Mouse (Mus musculus) stomach, embryonic 16.5 days (tissue): ENCODE measurements around the gene Zfp648. TPM values are rescaled to one million over a fixed set of nuclear protein-coding genes. Genes with fewer than 3 reads are reported as not detected.

ENCODE experiments used
- ATAC-seq: fragments of 200-750 bp; cut with Nextera tagmentation; 2 replicates; pipeline ENCODE4 v1.8.0; 2017; ENCODE audit warnings: moderate number of reproducible peaks, moderate TSS enrichment; ENCODE audit not compliant: insufficient read depth, low FRiP score
- H3K27ac ChIP-seq: fragments of 300-500 bp; sonication (generic); 2 replicates; pipeline ENCODE4 v1.5.1; 2014; ENCODE audit warnings: low read length
- H3K27me3 ChIP-seq: fragments of 300-500 bp; sonication (generic); 2 replicates; pipeline ENCODE4 v1.6.1; 2014; ENCODE audit warnings: low read length, control low read depth, mixed read lengths; ENCODE audit not compliant: control insufficient read depth, insufficient read depth
- H3K36me3 ChIP-seq: fragments of 300-500 bp; sonication (generic); 2 replicates; pipeline ENCODE4 v1.6.1; 2014; ENCODE audit warnings: low read length; ENCODE audit not compliant: control insufficient read depth, insufficient read depth
- H3K4me1 ChIP-seq: fragments of 300-500 bp; sonication (generic); 2 replicates; pipeline ENCODE4 v1.6.1; 2014; ENCODE audit warnings: low read length, control low read depth, mixed read lengths; ENCODE audit not compliant: control insufficient read depth, insufficient read depth
- H3K4me2 ChIP-seq: fragments of 300-500 bp; sonication (generic); 2 replicates; pipeline ENCODE4 v1.6.1; 2014; ENCODE audit warnings: low read depth, low read length, mixed read lengths
- H3K4me3 ChIP-seq: fragments of 300-500 bp; sonication (generic); replicated peaks from 2 replicates; pipeline ENCODE4 v1.5.1; 2014; ENCODE audit warnings: mild to moderate bottlenecking, low read length
- H3K9ac ChIP-seq: fragments of 300-500 bp; sonication (generic); 2 replicates; pipeline ENCODE4 v1.6.1; 2014; ENCODE audit warnings: low read length
- H3K9me3 ChIP-seq: fragments of 300-500 bp; sonication (generic); replicated peaks from 2 replicates; pipeline ENCODE4 v1.6.1; 2016; ENCODE audit warnings: low read length, control low read depth; ENCODE audit not compliant: control insufficient read depth
- WGBS: fragments of 180-500 bp; shearing (Covaris S2); extraction: QIAGEN DNeasy Blood & Tissue Kit; methylation state at CpG from one replicate; pipeline ENCODE4 v1.1.7; 2014; 5-methylcytosine and 5-hydroxymethylcytosine counted together
- polyA plus RNA-seq: library from polyadenylated mRNA; unstranded; fragments of >200 nt; fragmentation: Nextera tagmentation; extraction: Ambion mirVana; gene quantifications from 2 replicates; pipeline ENCODE4 v1.2.1, GENCODE M21; 2015

The Zfp648 gene
- polyA plus RNA-seq, 1 experiment from 2014 or later: 0.13 TPM

DNA sequence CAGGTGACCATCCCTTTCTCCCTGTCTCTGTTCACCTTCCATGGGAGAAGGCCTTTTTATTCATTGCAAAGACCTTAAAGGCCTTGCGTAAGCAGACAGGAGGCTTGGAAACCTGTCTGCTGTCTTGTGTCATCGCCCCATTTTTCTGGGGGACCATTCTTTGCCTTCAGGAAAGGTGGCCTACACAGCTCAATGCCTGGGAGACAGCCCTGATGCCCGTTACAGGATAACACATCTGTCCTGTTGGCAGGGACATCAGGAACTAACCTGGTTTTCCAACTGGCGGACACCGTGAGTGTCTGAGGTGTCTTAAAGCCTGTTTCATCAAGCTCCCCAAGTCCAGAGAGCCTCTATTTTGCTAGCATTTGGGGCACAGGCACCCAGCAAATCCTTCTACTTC, 2.4 kb downstream of the Zfp648 start:
- H3K4me1 ChIP-seq: peaks cover 9% of the 10 kb centered on the region
- no peaks in the 10 kb centered on the region for H3K9me3 ChIP-seq
- H3K4me2 ChIP-seq: no peak overlapping the region
- H3K27me3 ChIP-seq: peaks cover 35% of the 10 kb centered on the region
- ATAC-seq: no peak
- H3K36me3 ChIP-seq: no peaks in the 10 kb centered on the region
- no peak overlapping the region for H3K4me3 ChIP-seq
- 90% methylated on average over 5 of the region's 5 CpGs for WGBS
- H3K9ac ChIP-seq: no peak overlapping the region
- no peak overlapping the region for H3K27ac ChIP-seq

DNA sequence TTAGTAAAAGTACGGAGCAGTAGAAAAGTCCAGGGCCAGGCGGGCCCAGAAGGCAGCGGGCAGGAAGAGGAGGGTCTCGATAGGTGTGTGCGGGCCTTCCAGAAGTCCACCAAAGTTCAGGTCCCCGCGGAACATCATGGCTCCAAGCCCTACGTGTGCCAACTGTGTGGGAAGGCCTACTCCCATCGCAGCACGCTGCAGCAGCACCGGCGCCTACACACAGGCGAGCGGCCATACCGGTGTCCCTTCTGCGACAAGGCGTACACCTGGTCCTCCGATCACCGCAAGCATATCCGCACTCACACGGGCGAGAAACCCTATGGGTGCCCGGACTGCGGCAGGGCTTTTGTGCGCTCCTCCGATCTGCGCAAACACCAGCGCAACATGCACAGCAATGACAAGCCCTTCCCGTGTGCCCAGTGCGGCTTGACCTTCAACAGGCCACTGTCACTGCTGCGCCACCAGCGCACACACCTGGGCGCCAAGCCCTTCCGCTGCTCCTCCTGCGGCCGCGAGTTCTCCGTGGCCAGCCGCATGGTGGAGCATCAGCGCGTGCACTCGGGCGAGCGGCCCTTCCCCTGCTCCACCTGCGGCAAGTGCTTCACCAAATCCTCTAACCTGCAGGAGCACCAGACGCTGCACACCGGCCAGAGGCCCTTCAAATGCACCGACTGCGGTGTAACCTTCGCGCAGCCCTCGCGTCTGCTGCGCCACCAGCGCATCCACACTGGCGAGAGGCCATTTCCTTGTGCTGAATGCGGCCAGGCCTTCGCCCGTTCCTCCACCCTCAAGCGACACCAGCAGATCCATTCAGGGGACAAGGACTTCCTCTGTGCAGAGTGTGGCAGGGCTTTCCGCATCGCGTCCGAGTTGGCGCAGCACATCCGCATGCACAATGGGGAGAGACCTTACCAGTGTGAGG, 3.9 kb downstream of the Zfp648 start:
- Histone ChIP-seq H3K27me3 (peaks cover 35% of the 10 kb centered on the region), H3K9ac (peak overlapping the region; percentile 16; the same call in 1 of the 2 replicates), H3K4me3 (peak overlapping the region; percentile 31), H3K27ac (no peak overlapping the region), H3K4me2 (peak overlapping the region; percentile 52), H3K36me3 (no peaks in the 10 kb centered on the region), H3K9me3 (no peaks in the 10 kb centered on the region), H3K4me1 (peaks cover 9% of the 10 kb centered on the region)
- ATAC-seq: peak; percentile 44
- WGBS: 9% methylated on average over 66 of the region's 66 CpGs

DNA sequence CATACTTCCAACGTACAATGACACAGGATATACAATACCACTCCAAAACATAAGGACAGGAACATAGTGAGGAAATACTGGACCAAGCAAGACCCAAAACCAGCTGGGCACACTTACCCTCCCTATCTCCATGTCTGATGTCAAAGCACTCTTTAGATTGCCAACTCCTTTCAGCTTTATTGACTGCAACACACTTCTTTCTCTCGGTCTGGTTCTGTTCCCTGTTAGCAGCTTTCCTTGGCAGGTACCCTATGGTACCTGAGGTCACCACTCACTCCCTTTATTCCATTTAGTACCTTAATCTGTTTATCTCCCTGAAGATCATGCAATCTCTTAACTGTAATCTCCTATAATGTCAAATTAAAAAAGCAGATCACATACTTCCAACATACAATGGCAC, 19.0 kb downstream of the Zfp648 start:
- WGBS: 81% methylated on average over 2 of the region's 2 CpGs

GRCm38 (mm10) chr1:154220566-154220965, 19.6 kb downstream of the Zfp648 start:
- Histone ChIP-seq H3K27ac (no peak overlapping the region), H3K9me3 (no peaks in the 10 kb centered on the region), H3K4me1 (no peaks in the 10 kb centered on the region), H3K4me3 (no peak overlapping the region), H3K4me2 (no peak overlapping the region), H3K9ac (no peak overlapping the region), H3K27me3 (no peaks in the 10 kb centered on the region), H3K36me3 (no peaks in the 10 kb centered on the region)
- whole genome bisulfite sequencing: 90% methylated on average over 3 of the region's 3 CpGs
- ATAC-seq: no peak

More for the DNA sequence above, 19.0 kb downstream of the Zfp648 start:
- H3K9me3 ChIP-seq: no peaks in the 10 kb centered on the region
- no peaks in the 10 kb centered on the region for H3K27me3 ChIP-seq
- ATAC-seq: no peak
- no peak overlapping the region for H3K9ac ChIP-seq
- no peak overlapping the region for H3K4me3 ChIP-seq
- no peak overlapping the region for H3K4me2 ChIP-seq
- H3K27ac ChIP-seq: no peak overlapping the region
- no peaks in the 10 kb centered on the region for H3K4me1 ChIP-seq
- H3K36me3 ChIP-seq: no peaks in the 10 kb centered on the region

- Histone ChIP-seq H3K9ac (no peak overlapping the region), H3K9me3 (no peaks in the 10 kb centered on the region), H3K27ac (no peak overlapping the region), H3K4me1 (no peaks in the 10 kb centered on the region), H3K27me3 (no peaks in the 10 kb centered on the region), H3K4me3 (no peak overlapping the region), H3K4me2 (no peak overlapping the region), H3K36me3 (no peaks in the 10 kb centered on the region)
- no peak; the same call in 1 of the 2 replicates for ATAC-seq
- WGBS: 44% methylated on average over 1 of the region's 1 CpGs
Measured at GRCm38 (mm10) chr1:154223807-154224207, 22.8 kb downstream of the Zfp648 start.

DNA sequence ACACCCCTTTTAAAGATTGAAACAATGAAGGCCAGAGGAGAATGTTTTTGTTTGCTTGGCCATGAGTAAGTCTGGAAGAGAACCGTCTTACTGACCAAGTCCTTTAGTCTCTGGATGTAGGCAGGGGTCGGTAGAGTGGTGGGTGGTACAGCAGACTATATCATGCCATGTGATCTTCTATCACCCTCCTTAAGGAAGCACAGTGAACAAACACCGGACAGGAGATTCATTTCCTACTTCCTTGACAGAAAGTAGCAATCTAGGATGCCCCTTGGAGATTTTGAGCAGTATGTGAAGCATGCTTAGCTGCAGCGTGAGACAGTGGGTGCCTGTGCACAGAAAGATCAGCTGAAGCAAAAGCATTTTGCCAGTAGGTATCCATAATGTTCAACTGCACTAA, 31.6 kb downstream of the Zfp648 start:
- H3K36me3 ChIP-seq: no peaks in the 10 kb centered on the region
- no peak overlapping the region for H3K27ac ChIP-seq
- no peak overlapping the region for H3K4me2 ChIP-seq
- H3K4me1 ChIP-seq: no peaks in the 10 kb centered on the region
- H3K27me3 ChIP-seq: no peaks in the 10 kb centered on the region
- WGBS: 72% methylated on average over 4 of the region's 4 CpGs
- H3K9ac ChIP-seq: no peak overlapping the region
- H3K4me3 ChIP-seq: no peak overlapping the region
- H3K9me3 ChIP-seq: no peaks in the 10 kb centered on the region
- no peak for ATAC-seq

DNA sequence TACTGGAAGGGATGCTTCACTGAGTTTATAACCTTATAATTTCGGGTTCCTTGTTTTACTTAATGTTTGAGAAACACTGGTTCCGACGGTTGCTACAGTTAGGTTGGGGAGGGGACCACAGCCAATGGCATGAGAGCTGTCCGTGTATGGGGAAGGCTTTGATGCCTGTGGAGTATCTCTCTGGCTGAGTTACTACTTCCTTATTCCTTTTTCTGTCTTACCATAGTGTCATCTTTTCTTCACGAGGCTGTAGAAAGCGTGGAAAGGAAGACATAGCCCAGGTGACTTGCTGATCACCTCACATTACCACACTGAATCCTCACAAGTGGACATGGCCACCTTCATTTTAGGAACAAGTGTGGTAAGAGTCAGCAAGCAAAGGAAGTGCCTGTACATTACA, 32.0 kb downstream of the Zfp648 start:
- WGBS: 66% methylated on average over 6 of the region's 6 CpGs
- no peaks in the 10 kb centered on the region for H3K4me1 ChIP-seq
- no peak overlapping the region for H3K9ac ChIP-seq
- no peaks in the 10 kb centered on the region for H3K9me3 ChIP-seq
- no peak overlapping the region for H3K4me3 ChIP-seq
- H3K27ac ChIP-seq: no peak overlapping the region
- H3K36me3 ChIP-seq: no peaks in the 10 kb centered on the region
- H3K27me3 ChIP-seq: no peaks in the 10 kb centered on the region
- H3K4me2 ChIP-seq: no peak overlapping the region
- no peak for ATAC-seq

- no peak overlapping the region for H3K9ac ChIP-seq
- no peaks in the 10 kb centered on the region for H3K36me3 ChIP-seq
- ATAC-seq: no peak
- 80% methylated on average over 9 of the region's 9 CpGs for whole genome bisulfite sequencing
- no peaks in the 10 kb centered on the region for H3K27me3 ChIP-seq
- no peaks in the 10 kb centered on the region for H3K9me3 ChIP-seq
- no peak overlapping the region for H3K27ac ChIP-seq
- no peak overlapping the region for H3K4me2 ChIP-seq
- no peak overlapping the region for H3K4me3 ChIP-seq
- H3K4me1 ChIP-seq: no peaks in the 10 kb centered on the region
Measured at GRCm38 (mm10) chr1:154234814-154235213, 33.8 kb downstream of the Zfp648 start.

GRCm38 (mm10) chr1:154238876-154239275, 37.9 kb downstream of the Zfp648 start:
- Histone ChIP-seq H3K4me3 (no peak overlapping the region), H3K4me2 (no peak overlapping the region), H3K4me1 (no peaks in the 10 kb centered on the region), H3K27me3 (no peaks in the 10 kb centered on the region), H3K9me3 (no peaks in the 10 kb centered on the region), H3K9ac (no peak overlapping the region), H3K36me3 (no peaks in the 10 kb centered on the region), H3K27ac (no peak overlapping the region)
- ATAC-seq: no peak
